Mouse (Mus musculus): ENCODE data around the gene Card6.

- peak; percentile 89 for TF ChIP-seq EP300 (IDR thresholded peaks at IDR 0.05; ENCODE audit: low read depth)
- no peak for TF ChIP-seq CTCF (IDR thresholded peaks at IDR 0.05; ENCODE audit: low read depth)
Observed at GRCm38 (mm10) chr15:5140357-5140756, 32.0 kb upstream of the Card6 start.
